Mouse (Mus musculus): ENCODE measurements at regions not wholly inside any gene's neighbourhood (a gene's known extent, or its start where the extent isn't known, plus 50 kb on each side); places are given as distances from the start of the nearest gene placed in this dataset.

DNA sequence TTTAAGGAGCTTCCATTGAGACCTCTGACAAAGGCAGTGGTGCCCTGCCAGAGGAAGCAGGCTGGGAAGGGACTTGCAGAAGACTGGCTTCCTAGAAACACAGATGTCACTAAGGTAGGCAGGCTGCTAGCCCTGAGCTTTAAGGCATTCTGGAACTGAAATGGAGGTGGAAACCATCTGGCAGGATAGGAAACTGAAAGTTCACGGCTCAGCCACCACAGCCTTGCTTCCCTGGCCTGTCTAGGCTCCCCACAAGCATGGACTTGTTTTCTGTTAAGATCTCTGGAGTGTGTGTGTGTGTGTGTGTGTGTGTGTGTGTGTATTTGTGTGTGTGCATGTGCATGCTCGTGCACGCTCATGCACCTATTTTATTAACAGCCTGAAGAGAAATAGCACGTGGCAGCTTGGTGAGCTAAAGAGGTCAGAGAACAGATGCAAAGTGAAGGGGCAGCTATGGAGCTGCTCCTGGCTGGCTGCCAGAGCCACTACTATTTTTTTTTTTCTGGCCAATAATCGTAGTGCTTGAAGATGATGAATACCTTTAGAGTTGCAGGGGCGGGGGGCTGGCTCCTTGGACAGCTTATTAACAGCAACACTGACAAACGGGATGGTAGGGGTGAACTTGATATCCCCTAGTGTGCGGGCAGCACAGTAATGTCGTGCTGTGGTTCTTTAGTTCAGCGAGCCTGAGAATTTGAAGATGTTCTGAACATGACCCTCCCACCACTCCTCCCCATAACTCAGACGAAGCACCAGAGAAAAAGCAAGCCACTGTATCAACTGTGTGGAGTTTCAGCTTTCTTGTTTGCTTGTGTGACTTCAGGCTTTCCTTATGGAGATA, 99.6 kb upstream of the Sesn3 start:
- 35% methylated on average over 11 of the region's 11 CpGs for WGBS
- Histone ChIP-seq H3K36me3 (ENCODE audit: control insufficient read depth, insufficient read depth, low read length) (no peaks in the 10 kb centered on the region), H3K4me1 (replicated peaks; ENCODE audit: control insufficient read depth, insufficient read depth, low read length) (peaks cover 11% of the 10 kb centered on the region), H3K27me3 (ENCODE audit: control insufficient read depth, insufficient read depth, low read length) (no peaks in the 10 kb centered on the region), H3K27ac (ENCODE audit: control insufficient read depth, insufficient read depth, low read length) (no peak overlapping the region), H3K4me3 (ENCODE audit: control insufficient read depth, insufficient read depth, low read length) (no peak overlapping the region)
- no peak for DNase-seq
- no peak for TF ChIP-seq CTCF (IDR thresholded peaks at IDR 0.05; ENCODE audit: borderline replicate concordance, control insufficient read depth, extremely low read depth, insufficient read depth, low read length, poor library complexity)
- no peak for TF ChIP-seq POLR2A (IDR thresholded peaks at IDR 0.05; ENCODE audit: control insufficient read depth, extremely low read depth, insufficient read depth, low read length, poor library complexity)

DNA sequence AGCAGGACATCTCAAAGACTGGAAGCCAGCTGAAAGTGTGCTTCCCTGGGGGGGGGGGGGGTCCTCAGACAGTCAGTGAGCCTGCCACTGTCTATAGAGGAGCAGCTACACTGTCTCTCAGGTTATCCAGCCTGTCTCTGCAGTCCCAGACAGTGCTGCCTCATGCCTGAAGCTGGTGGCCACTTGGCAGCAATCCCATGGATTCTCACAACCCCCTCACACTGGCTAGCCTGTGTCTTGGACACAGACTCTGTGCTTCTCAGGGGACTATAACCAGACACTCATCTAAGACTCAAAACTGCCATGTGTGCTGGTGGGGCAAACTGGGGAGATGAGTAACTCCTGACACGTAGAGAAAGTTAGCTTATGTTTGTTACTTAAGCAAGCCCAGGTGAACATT, 95.1 kb upstream of the Sesn3 start:
- TF ChIP-seq CTCF (IDR thresholded peaks at IDR 0.05; ENCODE audit: borderline replicate concordance, control insufficient read depth, extremely low read depth, insufficient read depth, low read length, poor library complexity) (no peak), POLR2A (IDR thresholded peaks at IDR 0.05; ENCODE audit: control insufficient read depth, extremely low read depth, insufficient read depth, low read length, poor library complexity) (no peak)
- H3K4me1 ChIP-seq (replicated peaks; ENCODE audit: control insufficient read depth, insufficient read depth, low read length), result peaks cover 14% of the 10 kb centered on the region
- 97% methylated on average over 1 of the region's 1 CpGs for whole genome bisulfite sequencing

DNA sequence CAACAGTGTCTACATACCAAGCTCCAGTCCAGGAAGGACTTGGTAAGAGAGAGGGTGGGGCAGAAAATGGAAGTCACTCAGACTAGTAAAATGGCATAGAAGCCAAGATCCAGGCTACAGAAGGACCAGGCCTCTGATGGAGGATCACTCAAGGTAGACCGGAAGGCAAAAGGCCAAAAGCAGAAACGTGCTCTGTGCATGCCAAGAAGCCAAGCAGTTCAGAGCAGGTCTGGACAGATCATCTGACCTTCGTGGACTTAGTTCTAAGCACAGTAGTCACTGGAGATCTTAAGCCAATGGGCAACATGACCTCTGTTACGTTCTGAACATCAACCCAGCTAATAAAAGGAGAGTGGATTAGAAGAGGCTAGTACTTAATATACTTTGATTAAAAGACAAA, 90.6 kb upstream of the Sesn3 start:
- H3K27me3 ChIP-seq (ENCODE audit: control insufficient read depth, insufficient read depth, low read length), result no peaks in the 10 kb centered on the region
- H3K27ac ChIP-seq (ENCODE audit: control insufficient read depth, insufficient read depth, low read length), result no peak overlapping the region
- TF ChIP-seq POLR2A (IDR thresholded peaks at IDR 0.05; ENCODE audit: control insufficient read depth, extremely low read depth, insufficient read depth, low read length, poor library complexity) (no peak), CTCF (IDR thresholded peaks at IDR 0.05; ENCODE audit: borderline replicate concordance, control insufficient read depth, extremely low read depth, insufficient read depth, low read length, poor library complexity) (no peak)
- H3K4me3 ChIP-seq (ENCODE audit: control insufficient read depth, insufficient read depth, low read length), result no peak overlapping the region
- 91% methylated on average over 4 of the region's 4 CpGs for WGBS
- peaks cover 9% of the 10 kb centered on the region; the same call in 1 of the 2 replicates for H3K4me1 ChIP-seq (replicated peaks; ENCODE audit: control insufficient read depth, insufficient read depth, low read length)
- no peaks in the 10 kb centered on the region for H3K36me3 ChIP-seq (ENCODE audit: control insufficient read depth, insufficient read depth, low read length)
- no peak for DNase-seq

More for the DNA sequence above, 95.1 kb upstream of the Sesn3 start:
- no peak for DNase-seq
- Histone ChIP-seq H3K4me3 (ENCODE audit: control insufficient read depth, insufficient read depth, low read length) (no peak overlapping the region), H3K36me3 (ENCODE audit: control insufficient read depth, insufficient read depth, low read length) (no peaks in the 10 kb centered on the region), H3K27me3 (ENCODE audit: control insufficient read depth, insufficient read depth, low read length) (no peaks in the 10 kb centered on the region), H3K27ac (ENCODE audit: control insufficient read depth, insufficient read depth, low read length) (no peak overlapping the region)

DNA sequence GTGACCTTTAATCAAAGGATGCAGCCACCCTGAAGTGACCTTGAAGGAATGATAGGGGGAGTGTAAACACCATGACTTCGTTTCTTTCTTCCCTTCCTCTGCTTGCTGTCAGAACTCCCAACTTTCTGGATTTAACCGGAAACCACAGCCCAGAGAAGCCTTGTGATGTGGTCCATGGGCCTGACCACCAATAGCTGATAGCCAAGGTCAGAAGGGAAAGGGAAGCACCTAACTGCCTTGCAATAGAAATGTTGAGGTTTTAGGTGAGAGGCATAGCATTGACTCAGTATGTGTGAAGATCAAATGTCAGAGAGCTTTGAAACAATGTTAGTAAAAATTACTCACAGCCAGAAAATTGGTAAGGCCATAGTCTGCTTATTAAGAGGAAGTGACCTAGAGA, 89.2 kb upstream of the Sesn3 start:
- Histone ChIP-seq H3K4me3 (ENCODE audit: control insufficient read depth, insufficient read depth, low read length) (no peak overlapping the region), H3K36me3 (ENCODE audit: control insufficient read depth, insufficient read depth, low read length) (no peaks in the 10 kb centered on the region), H3K27ac (ENCODE audit: control insufficient read depth, insufficient read depth, low read length) (no peak overlapping the region), H3K27me3 (ENCODE audit: control insufficient read depth, insufficient read depth, low read length) (no peaks in the 10 kb centered on the region), H3K4me1 (replicated peaks; ENCODE audit: control insufficient read depth, insufficient read depth, low read length) (peaks cover 9% of the 10 kb centered on the region; the same call in 1 of the 2 replicates)
- DNase-seq, result no peak
- 2% methylated on average over 2 of the region's 2 CpGs for WGBS
- no peak for TF ChIP-seq POLR2A (IDR thresholded peaks at IDR 0.05; ENCODE audit: control insufficient read depth, extremely low read depth, insufficient read depth, low read length, poor library complexity)
- no peak for TF ChIP-seq CTCF (IDR thresholded peaks at IDR 0.05; ENCODE audit: borderline replicate concordance, control insufficient read depth, extremely low read depth, insufficient read depth, low read length, poor library complexity)

DNA sequence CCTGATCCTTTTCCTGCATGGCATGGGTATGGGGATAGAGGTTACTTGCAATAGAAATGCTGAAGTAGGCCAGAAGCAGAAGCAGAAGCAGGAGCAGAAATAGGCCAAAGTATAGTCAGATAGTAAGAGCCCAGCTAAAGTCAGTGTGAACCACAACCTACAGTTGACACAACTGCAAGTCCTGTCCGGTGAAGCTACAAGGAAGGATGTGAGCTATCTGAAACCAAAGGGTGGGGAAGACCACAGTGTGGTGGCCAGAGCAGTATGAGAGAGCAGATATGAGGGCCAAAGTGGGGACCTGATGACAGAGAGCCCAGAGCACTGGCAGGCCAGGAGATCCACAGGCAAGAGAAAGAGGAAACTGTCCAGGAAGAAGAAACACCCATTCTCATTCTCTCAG, 87.1 kb upstream of the Sesn3 start:
- no peak overlapping the region for H3K27ac ChIP-seq (ENCODE audit: control insufficient read depth, insufficient read depth, low read length)
- no peaks in the 10 kb centered on the region for H3K36me3 ChIP-seq (ENCODE audit: control insufficient read depth, insufficient read depth, low read length)
- peaks cover 5% of the 10 kb centered on the region; the same call in 1 of the 2 replicates for H3K4me1 ChIP-seq (replicated peaks; ENCODE audit: control insufficient read depth, insufficient read depth, low read length)
- 53% methylated on average over 1 of the region's 1 CpGs for WGBS
- no peak for DNase-seq
- TF ChIP-seq POLR2A (IDR thresholded peaks at IDR 0.05; ENCODE audit: control insufficient read depth, extremely low read depth, insufficient read depth, low read length, poor library complexity), result no peak
- no peak for TF ChIP-seq CTCF (IDR thresholded peaks at IDR 0.05; ENCODE audit: borderline replicate concordance, control insufficient read depth, extremely low read depth, insufficient read depth, low read length, poor library complexity)
- H3K27me3 ChIP-seq (ENCODE audit: control insufficient read depth, insufficient read depth, low read length), result no peaks in the 10 kb centered on the region
- H3K4me3 ChIP-seq (ENCODE audit: control insufficient read depth, insufficient read depth, low read length), result no peak overlapping the region

DNA sequence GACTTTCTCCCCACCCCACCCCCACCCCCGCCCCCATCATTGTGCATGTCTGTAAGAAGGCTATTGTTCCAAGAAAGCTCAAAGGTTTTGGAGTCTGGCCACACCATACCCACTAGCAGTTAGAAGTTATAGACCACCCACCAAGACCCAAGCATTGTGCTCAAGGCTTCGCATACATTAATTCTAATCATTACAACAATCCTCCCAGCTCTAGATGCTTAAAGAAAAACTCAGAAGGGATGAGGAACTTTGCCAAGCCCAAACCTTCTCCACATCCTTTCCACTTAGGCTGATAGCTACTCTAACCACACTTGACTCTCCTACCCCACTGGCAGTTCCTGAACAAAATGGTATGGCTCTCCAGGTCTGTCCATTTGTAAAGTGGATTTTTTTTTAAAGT, 86.4 kb upstream of the Sesn3 start:
- Histone ChIP-seq H3K4me3 (ENCODE audit: control insufficient read depth, insufficient read depth, low read length) (no peak overlapping the region), H3K4me1 (replicated peaks; ENCODE audit: control insufficient read depth, insufficient read depth, low read length) (peaks cover 2% of the 10 kb centered on the region; the same call in 1 of the 2 replicates), H3K27me3 (ENCODE audit: control insufficient read depth, insufficient read depth, low read length) (no peaks in the 10 kb centered on the region), H3K27ac (ENCODE audit: control insufficient read depth, insufficient read depth, low read length) (no peak overlapping the region), H3K36me3 (ENCODE audit: control insufficient read depth, insufficient read depth, low read length) (no peaks in the 10 kb centered on the region)
- WGBS, result 97% methylated on average over 2 of the region's 2 CpGs
- TF ChIP-seq POLR2A (IDR thresholded peaks at IDR 0.05; ENCODE audit: control insufficient read depth, extremely low read depth, insufficient read depth, low read length, poor library complexity) (no peak), CTCF (IDR thresholded peaks at IDR 0.05; ENCODE audit: borderline replicate concordance, control insufficient read depth, extremely low read depth, insufficient read depth, low read length, poor library complexity) (no peak)
- no peak for DNase-seq

Data from thymus, adult 2 months (tissue).